Mouse (Mus musculus) megakaryocyte, embryonic 14.5 days (primary cell): ENCODE data around the gene Sos2.
"Not testable (repeated sequence)": the region's sequence is repeated elsewhere in the genome, so short reads cannot be mapped to it uniquely, and the experiment has no call there.

Experiments
- FLI1 ChIP-seq: IDR thresholded peaks from 2 replicates; pipeline ENCODE4 v1.6.1; 2012; ENCODE audit warnings: low read length, inconsistent platforms, mixed read lengths
- GATA1 ChIP-seq: IDR thresholded peaks from 3 replicates; pipeline ENCODE4 v1.6.1; 2012; ENCODE audit warnings: mixed read lengths, low read length, inconsistent platforms, borderline replicate concordance

DNA sequence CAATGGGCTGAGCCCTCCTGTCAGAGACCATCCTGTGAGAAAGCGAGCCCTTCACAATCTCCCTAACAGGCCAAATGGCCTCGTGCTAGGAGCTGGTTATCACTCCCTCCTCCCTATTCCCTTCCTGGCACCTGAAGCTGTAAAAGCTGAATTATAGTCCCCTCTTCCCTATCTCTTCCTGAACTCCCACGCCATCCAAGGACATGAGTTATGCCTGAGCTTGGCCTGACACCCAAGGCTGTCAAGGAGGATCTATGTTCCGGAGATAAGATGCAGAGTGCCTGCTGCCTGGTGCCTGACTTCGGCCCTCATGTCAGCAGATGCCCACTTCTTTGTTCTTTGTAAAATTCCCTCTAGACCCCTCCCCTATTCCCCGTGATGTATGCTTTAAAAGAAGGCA lies 120.6 kb downstream of the Sos2 start:
- not testable (repeated sequence) for TF ChIP-seq GATA1, FLI1
